Mouse (Mus musculus) testis, adult 2 months (tissue): ENCODE measurements around the gene Ift80. TPM values are rescaled to one million over a fixed set of nuclear protein-coding genes. Genes with fewer than 3 reads are reported as not detected.

Experiments
- H3K27ac ChIP-seq: fragments of 200-500 bp; 2 replicates; pipeline ENCODE4 v1.5.1; 2012; ENCODE audit warnings: low read depth, low read length; ENCODE audit not compliant: control insufficient read depth, insufficient read depth
- H3K27me3 ChIP-seq: fragments of 200-500 bp; 2 replicates; pipeline ENCODE4 v1.6.1; 2012; ENCODE audit warnings: mild to moderate bottlenecking, low read length, moderate library complexity; ENCODE audit not compliant: control insufficient read depth, insufficient read depth
- H3K36me3 ChIP-seq: fragments of 200-500 bp; 2 replicates; pipeline ENCODE4 v1.6.1; 2012; ENCODE audit warnings: mild to moderate bottlenecking, low read length; ENCODE audit not compliant: control insufficient read depth, insufficient read depth
- H3K4me1 ChIP-seq: fragments of 200-500 bp; 2 replicates; pipeline ENCODE4 v1.6.1; 2012; ENCODE audit warnings: low read length; ENCODE audit not compliant: control insufficient read depth, insufficient read depth
- H3K4me3 ChIP-seq: fragments of 200-500 bp; 2 replicates; pipeline ENCODE4 v1.5.1; 2012; ENCODE audit warnings: low read depth, mild to moderate bottlenecking, low read length, moderate library complexity, mixed read lengths; ENCODE audit not compliant: control insufficient read depth
- CTCF ChIP-seq: fragments of 200-500 bp; IDR thresholded peaks from 2 replicates; pipeline ENCODE4 v1.5.1; 2012; ENCODE audit warnings: low read depth, mild to moderate bottlenecking, inconsistent platforms, low read length, moderate library complexity; ENCODE audit not compliant: control insufficient read depth, insufficient read depth, insufficient replicate concordance
- POLR2A ChIP-seq: fragments of 200-500 bp; IDR thresholded peaks from 2 replicates; pipeline ENCODE4 v1.6.1; 2012; ENCODE audit warnings: low read depth, mild to moderate bottlenecking, inconsistent platforms, low read length, moderate library complexity; ENCODE audit not compliant: control insufficient read depth
- polyA plus RNA-seq: library from polyadenylated mRNA; depleted of rRNA; stranded (reverse); fragments of >200 nt; gene quantifications from 2 replicates; pipeline ENCODE4 v1.2.3, GENCODE M21; 2012

Gene Ift80
- polyA plus RNA-seq, 1 experiment, result 30.9 TPM

DNA sequence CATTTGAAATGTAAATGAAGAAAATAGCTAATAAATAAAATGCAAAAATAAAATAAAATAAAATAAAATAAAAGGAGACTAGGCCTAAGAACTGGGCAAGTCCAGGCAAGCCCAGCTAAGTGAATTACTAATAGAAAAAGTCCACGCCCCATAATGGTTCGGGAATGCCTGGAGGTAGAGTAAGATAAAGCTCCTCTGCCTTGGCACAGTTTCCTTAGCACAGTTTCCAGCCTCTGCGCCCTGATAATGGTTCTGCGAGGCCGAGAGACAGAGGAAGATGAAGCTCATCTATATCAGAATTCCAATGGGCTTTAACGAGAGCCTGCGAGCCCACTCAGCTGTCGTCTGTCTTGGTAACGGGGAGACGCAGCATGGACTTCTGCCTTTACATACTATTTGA lies 25.2 kb downstream of the Ift80 start:
- Histone ChIP-seq H3K27me3 (no peaks in the 10 kb centered on the region), H3K4me3 (no peak overlapping the region), H3K36me3 (no peaks in the 10 kb centered on the region; the same call in 1 of the 2 replicates), H3K4me1 (no peaks in the 10 kb centered on the region), H3K27ac (no peak overlapping the region)
- TF ChIP-seq CTCF (no peak), POLR2A (no peak)

DNA sequence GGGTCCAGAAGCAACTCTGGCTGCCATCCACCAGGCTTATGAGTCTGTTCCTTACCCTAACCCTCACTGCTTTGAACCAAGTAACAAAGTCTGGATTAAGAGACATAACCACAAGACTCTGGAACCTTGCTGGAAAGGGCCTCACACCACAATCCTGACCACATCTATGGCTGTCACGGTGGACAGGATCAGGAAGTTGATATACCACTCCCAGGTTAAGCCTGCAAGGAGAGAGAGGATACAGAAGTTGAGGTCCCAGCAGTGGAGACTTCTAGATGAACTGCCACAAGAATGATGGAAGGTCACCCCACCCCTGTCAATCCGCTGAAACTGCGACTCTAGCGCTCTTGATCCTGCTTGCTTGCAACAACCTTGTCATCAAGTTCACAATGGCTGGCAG lies 26.7 kb downstream of the Ift80 start:
- no peaks in the 10 kb centered on the region; the same call in 1 of the 2 replicates for H3K36me3 ChIP-seq
- no peaks in the 10 kb centered on the region for H3K27me3 ChIP-seq
- TF ChIP-seq CTCF, result no peak
- TF ChIP-seq POLR2A, result no peak
- H3K4me1 ChIP-seq, result no peaks in the 10 kb centered on the region
- H3K4me3 ChIP-seq, result no peak overlapping the region
- H3K27ac ChIP-seq, result no peak overlapping the region

DNA sequence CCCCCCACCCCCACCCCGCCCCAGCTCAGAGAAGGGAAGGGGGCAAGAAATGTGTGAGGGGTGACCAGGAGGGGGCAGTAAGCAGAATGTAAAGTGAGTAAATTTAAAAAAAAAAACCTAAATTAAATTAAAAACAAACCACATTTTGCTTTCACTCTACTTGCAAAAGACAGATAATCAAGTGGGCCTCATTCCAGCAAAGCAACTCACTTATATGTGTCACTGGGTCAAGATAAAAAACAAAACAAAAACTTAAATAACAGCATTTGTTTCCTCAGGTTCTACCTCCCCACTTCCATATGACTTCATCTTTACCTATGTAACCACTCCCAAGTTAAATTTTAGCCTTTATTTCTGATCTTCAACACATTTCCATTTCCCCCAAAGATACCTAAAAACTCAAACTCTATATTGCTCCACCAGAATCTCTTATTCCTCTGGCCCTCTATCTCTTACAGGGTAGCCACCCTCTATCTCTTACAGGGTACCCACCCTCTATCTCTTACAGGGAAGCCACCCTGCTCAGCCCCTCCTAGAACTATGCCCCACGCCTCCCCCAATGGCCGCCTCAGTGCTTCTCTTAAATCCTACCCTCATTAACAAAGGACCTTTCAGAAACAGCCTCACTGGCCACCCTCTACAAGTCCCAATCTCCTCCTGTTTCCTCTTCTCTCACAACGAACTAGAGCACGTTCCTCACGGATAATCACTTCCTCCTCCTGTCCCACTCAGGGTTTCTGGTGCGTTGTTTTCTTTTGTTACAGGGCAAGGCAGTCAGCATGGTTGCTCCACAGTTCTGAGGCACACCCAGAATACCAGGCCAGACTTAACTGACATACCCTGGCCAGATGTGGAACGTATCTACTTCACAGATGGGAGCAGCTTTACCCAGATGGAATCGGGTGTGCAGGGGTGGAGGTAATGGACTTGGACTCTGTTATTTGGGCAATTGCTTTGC lies 28.6 kb downstream of the Ift80 start:
- Histone ChIP-seq H3K27me3 (no peaks in the 10 kb centered on the region), H3K36me3 (no peaks in the 10 kb centered on the region; the same call in 1 of the 2 replicates), H3K4me1 (no peaks in the 10 kb centered on the region), H3K27ac (no peak overlapping the region), H3K4me3 (no peak overlapping the region)
- no peak for TF ChIP-seq POLR2A
- TF ChIP-seq CTCF, result no peak

DNA sequence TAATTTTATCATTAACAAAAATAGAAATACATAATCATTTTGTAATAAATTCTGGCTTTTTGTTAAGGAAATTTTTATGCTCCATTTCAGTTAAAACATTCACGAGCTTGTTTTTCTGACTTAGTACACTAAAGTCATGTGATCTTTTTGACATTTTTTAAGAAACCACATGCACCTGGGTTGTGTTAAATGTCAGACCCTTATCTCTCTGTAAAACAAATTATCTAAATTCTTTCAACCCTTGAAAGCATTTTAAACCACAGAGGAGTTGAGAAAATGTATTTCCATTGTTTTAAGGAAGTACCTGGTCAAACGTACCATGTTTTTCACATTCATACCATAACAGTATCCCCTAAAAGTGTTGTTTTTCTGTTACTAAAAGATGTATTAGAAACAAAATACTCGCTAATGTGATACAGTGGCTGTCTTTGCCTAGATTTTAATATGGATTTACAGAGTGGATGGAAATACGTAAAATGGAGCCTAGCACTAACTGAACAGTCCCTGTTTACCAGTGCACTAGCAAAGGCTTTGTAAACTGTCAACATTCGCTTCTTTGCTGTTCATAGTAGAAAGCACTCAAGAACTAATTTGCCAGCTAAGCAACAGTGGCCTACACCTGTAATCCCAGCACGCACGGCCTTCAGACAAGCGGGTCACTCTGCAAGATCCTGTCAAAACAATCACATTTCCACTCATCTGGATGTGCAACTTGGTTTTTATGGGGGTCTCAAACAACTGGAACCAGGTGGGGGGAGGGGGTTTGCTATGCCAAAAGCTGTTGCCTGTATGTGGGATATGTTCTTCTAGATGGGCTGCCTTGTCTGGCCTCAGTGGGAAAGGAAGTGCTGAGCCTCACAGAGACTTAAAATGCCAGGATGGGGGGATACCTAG lies 29.5 kb downstream of the Ift80 start:
- Histone ChIP-seq H3K4me3 (no peak overlapping the region), H3K4me1 (no peaks in the 10 kb centered on the region), H3K36me3 (no peaks in the 10 kb centered on the region; the same call in 1 of the 2 replicates), H3K27me3 (no peaks in the 10 kb centered on the region), H3K27ac (no peak overlapping the region)
- TF ChIP-seq POLR2A (no peak), CTCF (no peak)

DNA sequence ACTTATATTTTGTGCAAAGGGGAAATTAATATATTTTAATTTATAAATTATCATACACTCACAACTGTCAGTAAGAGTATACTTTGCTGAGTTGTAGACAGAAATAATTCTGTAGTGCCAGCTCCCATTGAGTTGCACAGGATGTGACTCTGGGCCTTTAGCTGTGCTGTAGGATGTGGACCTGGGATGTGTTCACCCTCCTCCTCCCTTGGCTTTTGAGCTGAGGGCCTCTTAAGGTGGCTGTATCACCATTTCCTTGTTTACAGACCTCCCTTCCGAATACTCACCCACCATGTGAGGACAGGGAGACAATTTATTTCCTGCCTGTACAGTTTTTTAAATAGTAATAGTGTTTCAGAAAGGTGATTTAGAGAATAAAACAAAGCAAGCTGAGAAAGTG lies 30.8 kb downstream of the Ift80 start:
- Histone ChIP-seq H3K27ac (no peak overlapping the region), H3K36me3 (no peaks in the 10 kb centered on the region), H3K27me3 (no peaks in the 10 kb centered on the region), H3K4me3 (no peak overlapping the region), H3K4me1 (no peaks in the 10 kb centered on the region)
- no peak for TF ChIP-seq CTCF
- no peak for TF ChIP-seq POLR2A

DNA sequence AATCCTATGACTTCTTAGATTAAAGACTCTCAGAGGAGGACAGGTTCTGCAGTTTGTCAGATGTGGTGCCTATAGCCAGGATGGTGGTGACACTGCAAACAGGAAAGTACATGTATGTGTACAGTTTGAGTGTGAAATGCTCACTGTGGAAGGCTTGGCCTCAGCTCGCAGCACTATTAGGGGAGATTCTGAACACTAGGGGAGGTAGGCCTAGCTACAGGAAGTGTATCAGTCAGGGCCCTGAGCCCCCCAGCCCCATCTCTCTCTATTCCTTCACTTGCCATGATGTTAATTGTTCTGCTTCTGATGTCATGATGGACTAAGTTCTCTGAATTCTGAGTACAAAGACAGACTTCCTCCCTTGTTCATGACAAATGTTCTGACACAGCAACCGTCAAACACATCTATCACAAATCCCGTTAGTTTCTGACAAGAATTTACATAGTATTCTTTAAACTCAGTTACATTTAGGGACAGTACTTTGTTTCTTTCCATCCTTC lies 35.2 kb downstream of the Ift80 start:
- no peak for TF ChIP-seq CTCF
- no peak for TF ChIP-seq POLR2A
- H3K27me3 ChIP-seq, result no peaks in the 10 kb centered on the region
- no peak overlapping the region for H3K27ac ChIP-seq
- peaks cover 3% of the 10 kb centered on the region for H3K36me3 ChIP-seq
- H3K4me1 ChIP-seq, result no peaks in the 10 kb centered on the region
- H3K4me3 ChIP-seq, result no peak overlapping the region

DNA sequence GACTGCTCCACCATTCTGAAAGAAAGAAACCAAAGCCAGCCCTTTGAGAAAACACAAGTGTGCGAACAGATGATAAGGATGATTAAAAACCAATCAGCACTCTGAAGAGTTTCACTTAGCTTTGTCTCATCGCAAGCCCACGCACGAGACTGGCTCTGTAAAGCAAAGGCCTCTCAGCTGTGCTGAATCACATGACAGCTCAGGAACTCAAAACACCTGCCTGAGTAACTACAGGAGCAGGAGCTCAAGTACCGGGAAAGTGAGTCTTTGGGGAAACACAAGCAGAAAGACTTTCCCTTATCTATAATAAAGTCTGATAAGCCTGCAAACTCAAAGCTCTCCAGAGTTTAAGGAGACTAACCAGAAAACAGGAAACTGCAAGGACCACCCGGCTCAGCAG lies 37.0 kb downstream of the Ift80 start:
- Histone ChIP-seq H3K27ac (no peak overlapping the region), H3K4me1 (no peaks in the 10 kb centered on the region), H3K27me3 (no peaks in the 10 kb centered on the region), H3K36me3 (peaks cover 4% of the 10 kb centered on the region), H3K4me3 (no peak overlapping the region)
- TF ChIP-seq POLR2A, result no peak
- TF ChIP-seq CTCF, result no peak
